Mouse (Mus musculus) spleen, adult 2 months (tissue): ENCODE data around the gene Rsph10b. TPM values are rescaled to one million over a fixed set of nuclear protein-coding genes. Genes with fewer than 3 reads are reported as not detected.

Experiments used
- DNase-seq, 2 experiments: peaks; one replicate each; pipeline versions ENCODE4 v3.0.0 to v3.0.0-alpha.2; 2012 to 2021; ENCODE audit warnings: low spot score in 2 of 2, low read depth in 1 of 2
- H3K27ac ChIP-seq: fragments of 200-500 bp; 2 replicates; pipeline ENCODE4 v1.5.1; 2012; ENCODE audit warnings: low read length, inconsistent platforms; ENCODE audit not compliant: insufficient read depth
- H3K27me3 ChIP-seq: fragments of 200-500 bp; 2 replicates; pipeline ENCODE4 v1.6.1; 2012; ENCODE audit warnings: mild to moderate bottlenecking, moderate library complexity, low read length, inconsistent platforms; ENCODE audit not compliant: control insufficient read depth, insufficient read depth
- H3K36me3 ChIP-seq: fragments of 200-500 bp; 2 replicates; pipeline ENCODE4 v1.6.1; 2012; ENCODE audit warnings: mild to moderate bottlenecking, low read length, inconsistent platforms; ENCODE audit not compliant: control insufficient read depth, insufficient read depth
- H3K4me1 ChIP-seq: fragments of 200-500 bp; 2 replicates; pipeline ENCODE4 v1.6.1; 2011; ENCODE audit warnings: inconsistent platforms; ENCODE audit not compliant: control insufficient read depth, insufficient read depth, insufficient read length
- H3K4me3 ChIP-seq: fragments of 200-500 bp; 2 replicates; pipeline ENCODE4 v1.5.1; 2011; ENCODE audit warnings: mild to moderate bottlenecking, inconsistent platforms; ENCODE audit not compliant: insufficient read depth, insufficient read length; ENCODE audit errors: extremely low read depth
- CTCF ChIP-seq: fragments of 200-500 bp; IDR thresholded peaks from 2 replicates; pipeline ENCODE4 v1.5.1; 2011; ENCODE audit warnings: mild to moderate bottlenecking, inconsistent platforms; ENCODE audit not compliant: insufficient read depth, insufficient read length, insufficient replicate concordance; ENCODE audit errors: extremely low read depth
- POLR2A ChIP-seq: fragments of 200-500 bp; IDR thresholded peaks from 2 replicates; pipeline ENCODE4 v1.6.1; 2011; ENCODE audit warnings: low read depth, low read length, inconsistent platforms
- WGBS: fragments of 180-500 bp; shearing (Covaris S2); methylation state at CpG from one replicate; pipeline ENCODE4 v1.1.7; 2018; 5-methylcytosine and 5-hydroxymethylcytosine counted together
- polyA plus RNA-seq: library from polyadenylated mRNA; depleted of rRNA; stranded (reverse); fragments of >200 nt; gene quantifications from 2 replicates; pipeline ENCODE4 v1.2.3, GENCODE M21; 2012

Gene Rsph10b
- polyA plus RNA-seq, 1 experiment = 0.49 TPM

GRCm38 (mm10) chr5:143933875-143934274 is 1.0 kb downstream of the Rsph10b start:
- no peak for TF ChIP-seq CTCF
- no peak for TF ChIP-seq POLR2A
- WGBS = 100% methylated on average over 1 of the region's 1 CpGs
- DNase-seq = no peak
- Histone ChIP-seq H3K4me3 (no peak overlapping the region), H3K36me3 (peaks cover 15% of the 10 kb centered on the region), H3K4me1 (no peaks in the 10 kb centered on the region), H3K27me3 (no peaks in the 10 kb centered on the region), H3K27ac (no peak overlapping the region)

GRCm38 (mm10) chr5:143936156-143936555 is 3.3 kb downstream of the Rsph10b start:
- H3K4me3 ChIP-seq = no peak overlapping the region
- no peaks in the 10 kb centered on the region; the same call in 1 of the 2 replicates for H3K36me3 ChIP-seq
- TF ChIP-seq POLR2A = no peak
- no peaks in the 10 kb centered on the region for H3K4me1 ChIP-seq
- H3K27me3 ChIP-seq = no peaks in the 10 kb centered on the region
- DNase-seq = no peak
- WGBS = 94% methylated on average over 9 of the region's 9 CpGs
- no peak overlapping the region for H3K27ac ChIP-seq

GRCm38 (mm10) chr5:143941588-143941987 is 8.8 kb downstream of the Rsph10b start:
- no peaks in the 10 kb centered on the region for H3K27me3 ChIP-seq
- no peak for DNase-seq
- WGBS = 19% methylated on average over 10 of the region's 10 CpGs
- no peak overlapping the region for H3K4me3 ChIP-seq
- no peaks in the 10 kb centered on the region for H3K36me3 ChIP-seq
- H3K4me1 ChIP-seq = no peaks in the 10 kb centered on the region
- no peak overlapping the region for H3K27ac ChIP-seq
- TF ChIP-seq CTCF (no peak), POLR2A (no peak)

GRCm38 (mm10) chr5:143943231-143944125 is 10.6 kb downstream of the Rsph10b start:
- TF ChIP-seq CTCF (no peak), POLR2A (no peak)
- DNase-seq = no peak
- H3K4me3 ChIP-seq = no peak overlapping the region
- H3K27me3 ChIP-seq = no peaks in the 10 kb centered on the region
- H3K4me1 ChIP-seq = no peaks in the 10 kb centered on the region
- H3K36me3 ChIP-seq = no peaks in the 10 kb centered on the region
- no peak overlapping the region for H3K27ac ChIP-seq
- 88% methylated on average over 14 of the region's 14 CpGs for WGBS

- 91% methylated on average over 12 of the region's 12 CpGs for WGBS
- Histone ChIP-seq H3K27me3 (no peaks in the 10 kb centered on the region), H3K4me1 (no peaks in the 10 kb centered on the region)
These were observed 15.5 kb downstream of the Rsph10b start for GRCm38 (mm10) chr5:143948361-143948760.

GRCm38 (mm10) chr5:143950016-143950415 is 17.2 kb downstream of the Rsph10b start:
- Histone ChIP-seq H3K4me3 (no peak overlapping the region), H3K4me1 (no peaks in the 10 kb centered on the region), H3K27ac (no peak overlapping the region), H3K27me3 (no peaks in the 10 kb centered on the region), H3K36me3 (no peaks in the 10 kb centered on the region)
- TF ChIP-seq POLR2A (no peak), CTCF (no peak)
- WGBS = 59% methylated on average over 5 of the region's 5 CpGs
- DNase-seq = no peak

More at GRCm38 (mm10) chr5:143948361-143948760, 15.5 kb downstream of the Rsph10b start:
- TF ChIP-seq CTCF (no peak), POLR2A (no peak)
- Histone ChIP-seq H3K27ac (no peak overlapping the region), H3K4me3 (no peak overlapping the region), H3K36me3 (no peaks in the 10 kb centered on the region)
- no peak for DNase-seq

GRCm38 (mm10) chr5:143957101-143957500 is 24.3 kb downstream of the Rsph10b start:
- DNase-seq = no peak
- no peak overlapping the region for H3K4me3 ChIP-seq
- H3K27me3 ChIP-seq = no peaks in the 10 kb centered on the region
- H3K27ac ChIP-seq = no peak overlapping the region
- whole genome bisulfite sequencing = 91% methylated on average over 6 of the region's 6 CpGs
- no peak for TF ChIP-seq POLR2A
- TF ChIP-seq CTCF = no peak
- no peaks in the 10 kb centered on the region for H3K4me1 ChIP-seq
- no peaks in the 10 kb centered on the region for H3K36me3 ChIP-seq
